Mouse (Mus musculus): ENCODE data around the gene Tmbim1.

Gene Tmbim1

GRCm38 (mm10) chr1:74275015-74275414 lies 30.4 kb downstream of the Tmbim1 start:
- no peak for DNase-seq

GRCm38 (mm10) chr1:74271659-74272058 lies 33.8 kb downstream of the Tmbim1 start:
- DNase-seq = no peak

GRCm38 (mm10) chr1:74268750-74269149 lies 36.7 kb downstream of the Tmbim1 start:
- no peak for DNase-seq

- DNase-seq = no peak
Observed at GRCm38 (mm10) chr1:74262510-74262909, 42.9 kb downstream of the Tmbim1 start.

GRCm38 (mm10) chr1:74256782-74257181 lies 48.6 kb downstream of the Tmbim1 start:
- no peak for DNase-seq

DNA sequence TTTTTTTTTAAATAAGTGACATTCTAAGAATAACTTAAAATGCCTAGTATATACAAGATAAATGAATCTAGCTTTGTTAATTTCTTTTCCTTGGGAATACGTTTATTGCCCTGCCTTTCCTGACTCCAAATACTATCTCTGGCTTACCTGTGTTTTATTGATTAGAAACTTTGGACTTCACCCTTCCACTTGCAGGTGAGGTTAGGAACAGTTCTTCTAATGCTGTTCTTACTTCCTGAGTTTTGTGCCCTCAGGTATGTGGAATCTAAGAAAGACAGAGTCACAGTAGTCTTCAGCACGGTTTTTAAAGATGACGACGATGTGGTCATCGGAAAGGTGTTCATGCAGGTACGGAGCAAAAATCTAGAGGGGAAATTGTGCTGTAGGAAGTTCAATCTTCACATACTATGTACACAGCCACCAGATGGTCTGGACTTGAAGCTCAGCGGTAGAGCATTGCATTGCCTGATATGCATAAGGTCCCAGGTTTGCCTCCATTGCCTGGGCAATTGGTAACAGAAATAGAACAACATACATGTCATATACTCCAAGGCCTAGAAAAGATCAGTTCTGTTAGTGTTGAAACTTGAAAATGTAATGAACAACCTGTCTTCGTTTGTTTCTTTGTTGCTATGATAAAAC lies 49.6 kb downstream of the Tmbim1 start:
- DNase-seq = no peak

DNA sequence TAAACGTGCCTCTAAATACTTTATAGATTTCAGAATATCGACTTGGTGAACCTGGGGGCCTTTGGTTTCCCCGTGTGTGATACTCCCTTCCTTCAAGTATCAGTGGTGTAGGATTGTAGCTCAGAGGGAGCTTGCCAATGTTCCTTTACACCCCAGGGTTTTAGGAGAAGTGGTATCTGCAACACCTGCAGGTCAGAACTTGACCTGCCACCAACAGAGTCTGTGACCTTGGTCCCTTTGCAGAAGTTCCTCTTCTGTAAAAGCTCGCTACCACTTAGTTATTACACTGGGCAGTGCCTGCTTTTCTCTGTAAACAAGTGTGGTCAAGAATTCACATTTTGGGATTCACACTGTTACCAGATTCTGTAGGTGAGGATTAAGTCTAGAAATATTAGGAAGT lies 55.3 kb downstream of the Tmbim1 start:
- no peak for DNase-seq

GRCm38 (mm10) chr1:74249331-74249980 lies 56.0 kb downstream of the Tmbim1 start:
- DNase-seq = no peak

- no peak for DNase-seq
Observed at GRCm38 (mm10) chr1:74248799-74249198, 56.6 kb downstream of the Tmbim1 start.

DNA sequence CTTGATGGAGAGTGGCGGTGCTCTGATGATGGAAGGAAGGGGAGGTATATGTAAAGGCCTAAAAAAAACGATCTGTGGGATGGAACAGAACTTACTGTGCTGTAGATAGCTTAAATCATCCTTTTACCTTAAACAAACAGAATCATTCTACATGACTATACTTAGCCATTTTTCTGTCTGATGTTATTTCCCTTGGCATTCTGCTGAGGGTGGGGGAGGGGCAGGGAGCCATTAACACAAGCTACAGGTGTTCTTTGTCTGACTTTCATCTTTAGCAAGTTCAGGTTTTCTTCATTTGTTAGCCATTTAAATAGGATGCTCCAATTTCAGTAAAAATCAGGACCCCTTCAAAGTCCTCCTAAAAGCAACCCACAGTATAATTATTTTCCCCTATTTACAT lies 59.9 kb downstream of the Tmbim1 start:
- DNase-seq = no peak

- DNase-seq = no peak
Observed at GRCm38 (mm10) chr1:74240832-74241231, 64.6 kb downstream of the Tmbim1 start.

GRCm38 (mm10) chr1:74240311-74240710 lies 65.1 kb downstream of the Tmbim1 start:
- DNase-seq = no peak

DNA sequence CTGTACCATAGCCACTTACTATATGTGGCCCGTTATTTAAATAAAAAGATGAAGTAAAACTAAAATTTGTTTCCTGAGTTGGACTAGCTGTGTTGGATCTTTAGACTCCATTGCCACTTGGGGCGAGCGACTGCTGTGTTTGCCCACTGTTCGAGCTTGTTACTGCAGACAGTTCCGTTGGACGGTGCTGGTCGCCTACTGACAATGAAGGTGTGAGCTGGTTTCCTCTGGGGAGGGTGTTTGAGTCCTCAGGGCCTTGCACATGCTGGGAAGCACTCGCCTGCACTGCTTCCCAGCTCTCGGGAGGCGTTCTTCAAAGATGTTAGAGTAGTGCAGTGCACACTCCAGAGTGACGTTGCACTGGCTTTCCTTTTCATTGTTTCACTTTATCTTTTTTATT lies 65.8 kb downstream of the Tmbim1 start:
- no peak for DNase-seq

DNA sequence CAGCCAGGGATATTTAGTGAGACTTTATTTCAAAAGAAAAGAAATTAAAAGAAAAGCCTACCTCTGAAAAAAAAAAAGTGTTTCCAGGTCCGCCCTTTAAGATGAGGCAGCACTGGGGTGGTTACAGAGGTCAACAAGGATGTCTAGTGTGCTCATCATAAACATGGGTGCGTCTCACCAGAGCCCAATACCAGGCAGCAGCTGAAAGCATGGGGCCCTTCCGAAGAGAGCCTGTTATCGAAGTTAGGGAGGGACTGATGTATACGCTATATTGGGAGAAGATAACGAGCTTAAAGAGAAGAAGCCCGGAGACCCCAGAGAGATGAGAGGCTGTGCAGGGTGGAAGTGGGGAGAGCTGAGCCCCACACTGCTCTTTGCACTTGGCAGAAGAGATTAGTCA lies 66.3 kb downstream of the Tmbim1 start:
- no peak for DNase-seq
